Comparison of ENCODE assay signal across 8 mouse cellular contexts in the genomic region with DNA sequence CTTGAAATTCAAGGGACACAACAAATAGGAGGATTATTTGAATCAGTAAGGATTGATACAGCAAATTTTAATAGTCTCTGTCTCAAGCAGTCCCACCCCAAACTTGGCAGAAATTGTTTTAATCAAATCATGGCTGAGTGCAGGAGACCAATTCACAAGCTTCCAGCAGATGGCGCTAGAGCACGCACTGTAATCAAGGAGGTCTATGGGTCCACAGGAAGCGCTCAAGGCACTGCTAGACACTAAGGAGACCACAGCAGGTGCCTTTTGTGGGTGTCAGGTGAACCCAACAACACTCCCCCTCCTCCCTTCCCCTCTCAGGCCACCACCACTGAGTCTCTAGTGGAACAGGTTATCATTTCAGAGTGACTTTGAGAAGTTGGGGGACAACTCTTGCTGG.
DNase-seq lines count a peak whose midpoint lies in the region; ATAC-seq lines count a peak whose summit lies in the region.
"Had no signal": no experiment of that assay in that cellular context is flagged by ENCODE, and none has a peak within 500 bp of the region (broad histone marks: within the 10 kb centered on the region; RNA-seq: fewer than 3 reads in every experiment).

No protein-coding gene starts in this region.

- no peaks in the 10 kb centered on the region for H3K4me1 ChIP-seq in embryonic facial prominence, embryonic 14.5 days (ENCODE audit: control insufficient read depth, insufficient read depth, low read length)
- H3K4me1 ChIP-seq: megakaryocyte, embryonic 14.5 days had no signal

- H3K4me3 ChIP-seq in embryonic facial prominence, embryonic 14.5 days (ENCODE audit: low read depth, low read length), result no peak overlapping the region
- H3K4me3 ChIP-seq: megakaryocyte, embryonic 14.5 days had no signal

- ATAC-seq in embryonic facial prominence, embryonic 14.5 days (ENCODE audit: low read depth), result no peak; the same call in 1 of the 2 replicates
- ATAC-seq in megakaryocyte, adult 5-6 weeks (ENCODE audit: poor library complexity, severe bottlenecking), result peak; percentile 45; the same call in 1 of the 2 replicates

- H3K36me3 ChIP-seq in embryonic facial prominence, embryonic 14.5 days (ENCODE audit: control insufficient read depth, insufficient read depth, low read length), result no peaks in the 10 kb centered on the region

- peak; percentile 22 for DNase-seq in MN1 (ENCODE audit: low spot score)
- peak; percentile 68 for DNase-seq in adrenal gland, postnatal 25 days
- DNase-seq in embryonic facial prominence, embryonic 14.5 days (ENCODE audit: low spot score), result peak; percentile 77
- peak; percentile 53 to 73 for DNase-seq in heart, postnatal 14 days
- DNase-seq in layer of hippocampus, postnatal 36 days, result peak; percentile 51 to 69
- DNase-seq in spleen, postnatal 10 days (ENCODE audit: low spot score in 2 of 2), result peak; percentile 34 to 72

- intact Hi-C loops in heart, postnatal 14 days (cut with DNase I), result loop anchor here (2.0 to 5.0 kb wide), 2 partner anchors 447 to 649 kb away; no protein-coding TSS in a partner anchor

- 2% methylated on average over 3 of the region's 3 CpGs for WGBS in embryonic facial prominence, embryonic 14.5 days

- H3K27me3 ChIP-seq in embryonic facial prominence, embryonic 14.5 days (replicated peaks; ENCODE audit: control insufficient read depth, insufficient read depth, low read length), result no peaks in the 10 kb centered on the region

- H3K4me2 ChIP-seq in embryonic facial prominence, embryonic 14.5 days (ENCODE audit: low read depth, low read length), result no peak overlapping the region

- H3K9me3 ChIP-seq in embryonic facial prominence, embryonic 14.5 days (ENCODE audit: control insufficient read depth, low read length), result no peaks in the 10 kb centered on the region
- H3K9me3 ChIP-seq: megakaryocyte, embryonic 14.5 days had no signal

- no peak overlapping the region for H3K9ac ChIP-seq in embryonic facial prominence, embryonic 14.5 days (ENCODE audit: low read depth, low read length)

- H3K27ac ChIP-seq in embryonic facial prominence, embryonic 14.5 days (replicated peaks; ENCODE audit: low read depth, low read length), result no peak overlapping the region

Comparison
In these comparisons a context has a peak if more than half of its experiments do, and no peak if none do; other contexts are left out.
1. DNase-seq: peak in every context shown above with its lines; median percentile 77 in embryonic facial prominence, embryonic 14.5 days; 68 in adrenal gland, postnatal 25 days; 63 in heart, postnatal 14 days; 60 in layer of hippocampus, postnatal 36 days; 53 in spleen, postnatal 10 days; 22 in MN1.